Mouse (Mus musculus): ENCODE results near the gene Dnttip1. TPM values are rescaled to one million over a fixed set of nuclear protein-coding genes. Genes with fewer than 3 reads are reported as not detected.

The Dnttip1 gene
- total and polyA plus RNA-seq, 3 experiments: 14.0 to 29.7 (median 17.6) TPM

- H3K4me2 ChIP-seq (ENCODE audit: insufficient read depth, low read depth, poor library complexity, severe bottlenecking): no peak overlapping the region
- dilution Hi-C loops (cut with MboI; ENCODE audit: extremely low pct_ligation_motif_present, extremely low pct_unique_long_range_greater_than_20kb, low sequenced_read_pairs) (no loop called here), in situ Hi-C loops (cut with MboI; ENCODE audit: low pct_ligation_motif_present, low pct_unique_long_range_greater_than_20kb, low sequenced_read_pairs) (no loop called here)
- H3K36me3 ChIP-seq (replicated peaks in 1 of 2; ENCODE audit: control insufficient read depth in 1 of 2, insufficient read depth in 1 of 2, low read length in 1 of 2): peaks cover 11 to 52% of the 10 kb centered on the region in 2 experiments
- H3K9me3 ChIP-seq (replicated peaks; ENCODE audit: low read length): no peaks in the 10 kb centered on the region
- peaks cover 0 to 2% of the 10 kb centered on the region in 2 experiments; a peak in 1 of 4 replicates for H3K4me1 ChIP-seq (ENCODE audit: control insufficient read depth in 1 of 2, insufficient read depth in 2 of 2)
- H3K27ac ChIP-seq (ENCODE audit: insufficient read depth, low read depth): no peak overlapping the region
- H3K9ac ChIP-seq (ENCODE audit: insufficient read depth, low read depth): no peak overlapping the region
- no peak overlapping the region for H3K4me3 ChIP-seq (replicated peaks in 1 of 3; ENCODE audit: low read depth in 2 of 3, low read length in 2 of 3, poor library complexity in 1 of 3)
- H3K79me2 ChIP-seq (replicated peaks; ENCODE audit: control insufficient read depth, extremely low read depth, insufficient read depth, poor library complexity, severe bottlenecking): no peaks in the 10 kb centered on the region
- no peaks in the 10 kb centered on the region for H3K27me3 ChIP-seq (replicated peaks)
- DNase-seq (ENCODE audit: extremely low read depth): no peak
- TF ChIP-seq MAX (IDR thresholded peaks at IDR 0.05; ENCODE audit: low read length) (no peak), TCF12 (IDR thresholded peaks at IDR 0.05; ENCODE audit: low read depth, low read length) (no peak)
Measured at GRCm38 (mm10) chr2:164817206-164817605, 71.4 kb downstream of the Dnttip1 start.

GRCm38 (mm10) chr2:164817703-164818102 is 71.9 kb downstream of the Dnttip1 start:
- peaks cover 0 to 6% of the 10 kb centered on the region in 2 experiments; a peak in 2 of 4 replicates for H3K4me1 ChIP-seq (ENCODE audit: control insufficient read depth in 1 of 2, insufficient read depth in 2 of 2)
- no peak overlapping the region for H3K9ac ChIP-seq (ENCODE audit: insufficient read depth, low read depth)
- DNase-seq (ENCODE audit: extremely low read depth): no peak
- no peak overlapping the region for H3K27ac ChIP-seq (ENCODE audit: insufficient read depth, low read depth)
- peaks cover 11 to 47% of the 10 kb centered on the region in 2 experiments for H3K36me3 ChIP-seq (replicated peaks in 1 of 2; ENCODE audit: control insufficient read depth in 1 of 2, insufficient read depth in 1 of 2, low read length in 1 of 2)
- H3K4me3 ChIP-seq (replicated peaks in 1 of 3; ENCODE audit: low read depth in 2 of 3, low read length in 2 of 3, poor library complexity in 1 of 3): no peak overlapping the region
- no peaks in the 10 kb centered on the region for H3K27me3 ChIP-seq (replicated peaks)
- in situ Hi-C loops (cut with MboI; ENCODE audit: low pct_ligation_motif_present, low pct_unique_long_range_greater_than_20kb, low sequenced_read_pairs) (no loop called here), dilution Hi-C loops (cut with MboI; ENCODE audit: extremely low pct_ligation_motif_present, extremely low pct_unique_long_range_greater_than_20kb, low sequenced_read_pairs) (no loop called here)
- TF ChIP-seq MEF2A (IDR thresholded peaks at IDR 0.05; ENCODE audit: borderline replicate concordance, low read depth, low read length): no peak
- peak in 1 of 2 experiments; percentile 29; a peak in 2 of 4 replicates for TF ChIP-seq CTCF (conservative IDR thresholded peaks at IDR 0.05 in 1 of 2, IDR thresholded peaks at IDR 0.05 in 1 of 2; ENCODE audit: low read depth in 2 of 2, low read length in 2 of 2)
- no peak overlapping the region for H3K4me2 ChIP-seq (ENCODE audit: insufficient read depth, low read depth, poor library complexity, severe bottlenecking)
- H3K79me2 ChIP-seq (replicated peaks; ENCODE audit: control insufficient read depth, extremely low read depth, insufficient read depth, poor library complexity, severe bottlenecking): no peaks in the 10 kb centered on the region
- no peaks in the 10 kb centered on the region for H3K9me3 ChIP-seq (replicated peaks; ENCODE audit: low read length)

Other genes with a start within 250 kb of the Dnttip1 start
Only the 20 nearest of the 29 such genes appear.
- gene Wfdc6b, start 132.5 kb upstream of the Dnttip1 start, total RNA-seq (2012; rRNA removed): not detected in 2 replicates
- gene Wfdc6b, start 132.5 kb upstream of the Dnttip1 start, total RNA-seq (2014; rRNA removed): not detected in 2 replicates
- not detected in 2 replicates for gene Wfdc6b, start 132.5 kb upstream of the Dnttip1 start, polyA plus RNA-seq (2012; ENCODE audit: insufficient read length, low read depth)
- not detected in 2 replicates for gene Wfdc8, start 132.4 kb upstream of the Dnttip1 start, total RNA-seq (2012; rRNA removed)
- not detected in 2 replicates for gene Wfdc8, start 132.4 kb upstream of the Dnttip1 start, total RNA-seq (2014; rRNA removed)
- not detected in 2 replicates for gene Wfdc8, start 132.4 kb upstream of the Dnttip1 start, polyA plus RNA-seq (2012; ENCODE audit: insufficient read length, low read depth)
- gene Wfdc16, start 107.2 kb upstream of the Dnttip1 start, total RNA-seq (2012; rRNA removed): not detected in 2 replicates
- not detected in 2 replicates for gene Wfdc16, start 107.2 kb upstream of the Dnttip1 start, total RNA-seq (2014; rRNA removed)
- not detected in 2 replicates for gene Wfdc16, start 107.2 kb upstream of the Dnttip1 start, polyA plus RNA-seq (2012; ENCODE audit: insufficient read length, low read depth)
- not detected in 2 replicates for gene Wfdc10, start 89.9 kb upstream of the Dnttip1 start, total RNA-seq (2012; rRNA removed)
- gene Wfdc10, start 89.9 kb upstream of the Dnttip1 start, total RNA-seq (2014; rRNA removed): not detected in 2 replicates
- gene Wfdc10, start 89.9 kb upstream of the Dnttip1 start, polyA plus RNA-seq (2012; ENCODE audit: insufficient read length, low read depth): not detected in 2 replicates
- gene Wfdc9, start 89.4 kb upstream of the Dnttip1 start, total RNA-seq (2012; rRNA removed): not detected in 2 replicates
- not detected in 2 replicates for gene Wfdc9, start 89.4 kb upstream of the Dnttip1 start, total RNA-seq (2014; rRNA removed)
- not detected in 2 replicates for gene Wfdc9, start 89.4 kb upstream of the Dnttip1 start, polyA plus RNA-seq (2012; ENCODE audit: insufficient read length, low read depth)
- gene Wfdc11, start 71.9 kb upstream of the Dnttip1 start, total RNA-seq (2012; rRNA removed): not detected in 2 replicates
- gene Wfdc11, start 71.9 kb upstream of the Dnttip1 start, total RNA-seq (2014; rRNA removed): not detected in 2 replicates
- not detected in 2 replicates for gene Wfdc11, start 71.9 kb upstream of the Dnttip1 start, polyA plus RNA-seq (2012; ENCODE audit: insufficient read length, low read depth)
- not detected in 2 replicates for gene Wfdc13, start 60.9 kb upstream of the Dnttip1 start, total RNA-seq (2012; rRNA removed)
- not detected in 2 replicates for gene Wfdc13, start 60.9 kb upstream of the Dnttip1 start, total RNA-seq (2014; rRNA removed)
- gene Wfdc13, start 60.9 kb upstream of the Dnttip1 start, polyA plus RNA-seq (2012; ENCODE audit: insufficient read length, low read depth): not detected in 2 replicates
- not detected in 2 replicates for gene Spint4, start 47.5 kb upstream of the Dnttip1 start, total RNA-seq (2012; rRNA removed)
- gene Spint4, start 47.5 kb upstream of the Dnttip1 start, total RNA-seq (2014; rRNA removed): not detected in 2 replicates
- gene Spint4, start 47.5 kb upstream of the Dnttip1 start, polyA plus RNA-seq (2012; ENCODE audit: insufficient read length, low read depth): not detected in 2 replicates
- 1.4 and 2.4 TPM in 2 replicates for gene Spint5, start 30.7 kb upstream of the Dnttip1 start, total RNA-seq (2012; rRNA removed)
- gene Spint5, start 30.7 kb upstream of the Dnttip1 start, total RNA-seq (2014; rRNA removed): not detected in 2 replicates
- not detected in 2 replicates for gene Spint5, start 30.7 kb upstream of the Dnttip1 start, polyA plus RNA-seq (2012; ENCODE audit: insufficient read length, low read depth)
- gene Wfdc3, start 52 bp upstream of the Dnttip1 start, total RNA-seq (2012; rRNA removed): 0.08 and 0.21 TPM in 2 replicates
- gene Wfdc3, start 52 bp upstream of the Dnttip1 start, total RNA-seq (2014; rRNA removed): 0.14 TPM in 1 of 2 replicates, not detected in the other
- not detected in 2 replicates for gene Wfdc3, start 52 bp upstream of the Dnttip1 start, polyA plus RNA-seq (2012; ENCODE audit: insufficient read length, low read depth)
- gene Ube2c, start 23.9 kb downstream of the Dnttip1 start, total RNA-seq (2012; rRNA removed): 103 and 121 TPM in 2 replicates
- gene Ube2c, start 23.9 kb downstream of the Dnttip1 start, total RNA-seq (2014; rRNA removed): 104 and 126 TPM in 2 replicates
- 156 and 226 TPM in 2 replicates for gene Ube2c, start 23.9 kb downstream of the Dnttip1 start, polyA plus RNA-seq (2012; ENCODE audit: insufficient read length, low read depth)
- gene Tnnc2, start 34.0 kb downstream of the Dnttip1 start, total RNA-seq (2012; rRNA removed): not detected in 2 replicates
- gene Tnnc2, start 34.0 kb downstream of the Dnttip1 start, total RNA-seq (2014; rRNA removed): not detected in 2 replicates
- gene Tnnc2, start 34.0 kb downstream of the Dnttip1 start, polyA plus RNA-seq (2012; ENCODE audit: insufficient read length, low read depth): not detected in 2 replicates
- gene Snx21, start 39.8 kb downstream of the Dnttip1 start, total RNA-seq (2012; rRNA removed): 2.3 and 3.3 TPM in 2 replicates
- gene Snx21, start 39.8 kb downstream of the Dnttip1 start, total RNA-seq (2014; rRNA removed): 0.71 and 1.1 TPM in 2 replicates
- 1.1 and 1.5 TPM in 2 replicates for gene Snx21, start 39.8 kb downstream of the Dnttip1 start, polyA plus RNA-seq (2012; ENCODE audit: insufficient read length, low read depth)
- gene Acot8, start 58.9 kb downstream of the Dnttip1 start, total RNA-seq (2012; rRNA removed): 22.0 and 26.8 TPM in 2 replicates
- gene Acot8, start 58.9 kb downstream of the Dnttip1 start, total RNA-seq (2014; rRNA removed): 15.8 and 16.8 TPM in 2 replicates
- gene Acot8, start 58.9 kb downstream of the Dnttip1 start, polyA plus RNA-seq (2012; ENCODE audit: insufficient read length, low read depth): 10.5 and 11.9 TPM in 2 replicates
- gene Zswim3, start 59.1 kb downstream of the Dnttip1 start, total RNA-seq (2012; rRNA removed): 3.5 and 3.7 TPM in 2 replicates
- 1.6 and 2.3 TPM in 2 replicates for gene Zswim3, start 59.1 kb downstream of the Dnttip1 start, total RNA-seq (2014; rRNA removed)
- gene Zswim3, start 59.1 kb downstream of the Dnttip1 start, polyA plus RNA-seq (2012; ENCODE audit: insufficient read length, low read depth): 2.1 and 2.5 TPM in 2 replicates
- 9.5 and 9.6 TPM in 2 replicates for gene Zswim1, start 76.7 kb downstream of the Dnttip1 start, total RNA-seq (2012; rRNA removed)
- 5.3 and 5.8 TPM in 2 replicates for gene Zswim1, start 76.7 kb downstream of the Dnttip1 start, total RNA-seq (2014; rRNA removed)
- gene Zswim1, start 76.7 kb downstream of the Dnttip1 start, polyA plus RNA-seq (2012; ENCODE audit: insufficient read length, low read depth): 10.4 and 13.8 TPM in 2 replicates
- 0.34 TPM in 1 of 2 replicates, not detected in the other for gene Spata25, start 82.6 kb downstream of the Dnttip1 start, total RNA-seq (2012; rRNA removed)
- gene Spata25, start 82.6 kb downstream of the Dnttip1 start, total RNA-seq (2014; rRNA removed): not detected in 2 replicates
- not detected in 2 replicates for gene Spata25, start 82.6 kb downstream of the Dnttip1 start, polyA plus RNA-seq (2012; ENCODE audit: insufficient read length, low read depth)
- 45.5 and 46.1 TPM in 2 replicates for gene Ctsa, start 86.9 kb downstream of the Dnttip1 start, total RNA-seq (2012; rRNA removed)
- 17.5 and 19.9 TPM in 2 replicates for gene Ctsa, start 86.9 kb downstream of the Dnttip1 start, total RNA-seq (2014; rRNA removed)
- gene Ctsa, start 86.9 kb downstream of the Dnttip1 start, polyA plus RNA-seq (2012; ENCODE audit: insufficient read length, low read depth): 22.7 and 27.0 TPM in 2 replicates
- gene Neurl2, start 87.5 kb downstream of the Dnttip1 start, total RNA-seq (2012; rRNA removed): 2.9 and 4.1 TPM in 2 replicates
- 1.6 and 2.1 TPM in 2 replicates for gene Neurl2, start 87.5 kb downstream of the Dnttip1 start, total RNA-seq (2014; rRNA removed)
- gene Neurl2, start 87.5 kb downstream of the Dnttip1 start, polyA plus RNA-seq (2012; ENCODE audit: insufficient read length, low read depth): 1.7 and 1.8 TPM in 2 replicates
- gene Pltp, start 111.7 kb downstream of the Dnttip1 start, total RNA-seq (2012; rRNA removed): 4.4 and 5.5 TPM in 2 replicates
- gene Pltp, start 111.7 kb downstream of the Dnttip1 start, total RNA-seq (2014; rRNA removed): 0.85 and 1.1 TPM in 2 replicates
- gene Pltp, start 111.7 kb downstream of the Dnttip1 start, polyA plus RNA-seq (2012; ENCODE audit: insufficient read length, low read depth): 0.94 and 0.98 TPM in 2 replicates